Mouse (Mus musculus): ENCODE results near the gene Trmt10b.

Gene Trmt10b

GRCm38 (mm10) chr4:45341669-45342249 is 44.8 kb downstream of the Trmt10b start, which contains the start of gene Dcaf10:
TSS of gene Dcaf10 (plus strand) at chr4:45342101.
- peak; percentile 89 for DNase-seq (ENCODE audit: low spot score)

DNA sequence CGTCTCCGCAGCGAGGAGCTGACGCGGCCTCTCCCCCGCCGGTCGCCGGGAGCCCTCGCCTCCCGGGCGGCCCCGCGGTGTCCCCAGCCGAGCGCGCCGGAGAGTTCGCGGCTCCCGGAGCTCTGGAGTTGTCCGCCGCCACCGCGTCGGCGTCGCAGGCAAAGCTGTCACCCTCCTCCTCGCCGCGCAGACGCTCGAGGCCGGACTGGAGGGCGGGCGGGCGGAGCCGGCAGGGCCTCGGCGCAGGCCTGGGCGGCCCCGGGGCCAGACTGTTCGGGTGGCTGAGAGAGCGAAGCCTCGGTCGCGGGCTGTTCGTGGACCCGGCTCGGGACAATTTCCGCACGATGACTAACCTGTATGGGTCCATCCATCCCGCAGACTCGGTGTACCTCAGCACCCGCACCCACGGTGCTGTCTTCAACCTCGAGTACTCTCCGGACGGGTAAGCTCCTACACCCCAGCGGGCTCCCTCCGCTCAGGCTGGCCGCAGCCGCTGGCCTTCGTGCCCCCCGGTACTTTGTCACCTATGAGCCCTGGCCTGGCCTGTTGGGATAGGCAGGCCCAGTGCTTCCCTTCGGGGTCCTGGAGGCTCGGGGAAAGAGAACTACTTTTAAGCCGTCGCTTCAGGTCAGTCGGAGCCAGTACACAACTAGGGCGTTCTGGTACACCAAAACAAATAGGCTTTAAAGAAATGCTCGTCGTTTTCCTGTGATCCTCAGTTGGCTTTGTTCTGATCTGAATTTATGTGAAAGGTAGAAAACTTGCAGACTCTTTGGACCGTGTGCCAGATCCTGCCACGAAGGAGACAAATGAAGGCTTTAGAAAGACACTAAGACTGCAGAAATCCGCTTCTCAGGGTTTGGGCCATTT is 45.6 kb downstream of the Trmt10b start, which contains the start of gene Exosc3:
Gene Exosc3, minus strand, starts transcription at position 447 of the 870 bp plus-strand sequence.
- DNase-seq (ENCODE audit: low spot score): no peak

GRCm38 (mm10) chr4:45356653-45357052 is 59.7 kb downstream of the Trmt10b start:
- no peak for DNase-seq (ENCODE audit: low spot score)

All from spleen, adult 12 weeks (tissue).